Mouse (Mus musculus) heart, embryonic 13.5 days (tissue): ENCODE measurements around the gene Pde4dip. TPM values are rescaled to one million over a fixed set of nuclear protein-coding genes. Genes with fewer than 3 reads are reported as not detected.

Source experiments
- ATAC-seq: fragments of 200-750 bp; cut with Nextera tagmentation; 2 replicates; pipeline ENCODE4 v1.8.0; 2017; ENCODE audit warnings: moderate TSS enrichment; ENCODE audit not compliant: insufficient number of reproducible peaks, low FRiP score, low TSS enrichment; ENCODE audit errors: extremely low read depth
- H3K27ac ChIP-seq: fragments of 300-500 bp; sonication (generic); replicated peaks from 2 replicates; pipeline ENCODE4 v1.5.1; 2015; ENCODE audit warnings: moderate library complexity, mild to moderate bottlenecking, inconsistent platforms
- H3K27me3 ChIP-seq: fragments of 300-500 bp; sonication (generic); replicated peaks from 2 replicates; pipeline ENCODE4 v1.6.1; 2015; ENCODE audit warnings: mild to moderate bottlenecking, inconsistent platforms
- H3K36me3 ChIP-seq: fragments of 300-500 bp; sonication (generic); 2 replicates; pipeline ENCODE4 v1.6.1; 2015; ENCODE audit warnings: mild to moderate bottlenecking, inconsistent platforms
- H3K4me1 ChIP-seq: fragments of 300-500 bp; sonication (generic); 2 replicates; pipeline ENCODE4 v1.6.1; 2015; ENCODE audit warnings: inconsistent platforms
- H3K4me2 ChIP-seq: fragments of 300-500 bp; sonication (generic); 2 replicates; pipeline ENCODE4 v1.6.1; 2015; ENCODE audit warnings: inconsistent platforms, mild to moderate bottlenecking, moderate library complexity
- H3K4me3 ChIP-seq: fragments of 300-500 bp; sonication (generic); 2 replicates; pipeline ENCODE4 v1.5.1; 2015; ENCODE audit warnings: moderate library complexity, mild to moderate bottlenecking, inconsistent platforms
- H3K9ac ChIP-seq: fragments of 300-500 bp; sonication (generic); 2 replicates; pipeline ENCODE4 v1.6.1; 2015; ENCODE audit warnings: inconsistent platforms, mild to moderate bottlenecking, moderate library complexity
- H3K9me3 ChIP-seq: fragments of 300-500 bp; sonication (generic); 2 replicates; pipeline ENCODE4 v1.6.1; 2016; ENCODE audit warnings: inconsistent platforms
- WGBS: fragments of 180-500 bp; shearing (Covaris S2); methylation state at CpG from one replicate; pipeline ENCODE4 v1.1.7; 2015; ENCODE audit warnings: mixed read lengths; 5-methylcytosine and 5-hydroxymethylcytosine counted together
- polyA plus RNA-seq: library from polyadenylated mRNA; unstranded; fragments of >200 nt; fragmentation: Nextera tagmentation; extraction: Ambion mirVana; gene quantifications from 2 replicates; pipeline ENCODE4 v1.2.1, GENCODE M21; 2015

Pde4dip gene
- polyA plus RNA-seq, 1 experiment from 2014 or later = 68.2 TPM

DNA sequence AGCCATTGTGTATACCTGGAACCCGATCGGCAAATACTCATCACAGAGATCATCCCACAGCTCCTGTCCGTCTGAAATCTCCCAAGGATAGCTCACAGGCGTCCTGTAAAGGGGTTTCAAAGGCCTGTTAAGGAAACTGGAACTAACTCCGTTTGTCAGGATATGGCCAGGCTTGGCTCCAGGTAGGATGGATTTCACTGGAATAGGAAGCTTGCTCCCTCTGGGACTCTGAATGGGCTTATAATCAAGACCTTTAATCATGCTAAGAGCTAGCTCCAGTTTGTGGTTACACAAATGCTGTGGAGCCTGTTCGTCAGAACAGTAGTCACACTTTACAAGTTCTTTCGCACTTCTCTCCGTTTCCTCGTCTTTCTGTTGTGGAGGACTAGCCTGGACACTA lies 122.0 kb downstream of the Pde4dip start:
- 69% methylated on average over 9 of the region's 9 CpGs for WGBS
- Histone ChIP-seq H3K9ac (peak overlapping the region; percentile 89), H3K36me3 (peaks cover 20% of the 10 kb centered on the region), H3K27me3 (no peaks in the 10 kb centered on the region), H3K9me3 (no peaks in the 10 kb centered on the region), H3K4me3 (peak overlapping the region; percentile 82), H3K27ac (no peak overlapping the region), H3K4me2 (peak overlapping the region; percentile 91), H3K4me1 (peaks cover 53% of the 10 kb centered on the region)
- ATAC-seq = no peak

DNA sequence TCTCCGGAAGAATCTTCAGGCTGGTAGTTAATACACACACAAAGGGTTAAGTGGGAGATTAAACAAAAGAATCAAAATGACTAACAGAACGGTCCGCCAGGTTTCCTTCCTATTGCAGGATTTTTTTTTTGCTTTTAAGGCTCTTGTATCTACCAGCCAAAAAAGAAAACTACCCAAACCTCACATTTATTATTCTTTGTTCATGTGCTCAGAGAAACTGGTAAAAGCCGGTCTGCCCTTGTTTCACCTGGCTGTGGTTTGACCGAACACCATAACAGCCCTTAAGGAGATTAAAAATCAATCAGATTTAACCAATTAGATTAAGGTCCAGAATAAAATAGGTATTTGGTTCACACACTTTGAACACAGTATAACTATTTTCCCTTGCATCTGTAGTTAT lies 124.4 kb downstream of the Pde4dip start:
- Histone ChIP-seq H3K9me3 (no peaks in the 10 kb centered on the region), H3K4me1 (peaks cover 59% of the 10 kb centered on the region), H3K9ac (no peak overlapping the region), H3K27me3 (no peaks in the 10 kb centered on the region), H3K36me3 (peaks cover 31% of the 10 kb centered on the region), H3K4me3 (no peak overlapping the region), H3K4me2 (no peak overlapping the region; the same call in 1 of the 2 replicates), H3K27ac (no peak overlapping the region)
- no peak for ATAC-seq
- 80% methylated on average over 5 of the region's 5 CpGs for WGBS

DNA sequence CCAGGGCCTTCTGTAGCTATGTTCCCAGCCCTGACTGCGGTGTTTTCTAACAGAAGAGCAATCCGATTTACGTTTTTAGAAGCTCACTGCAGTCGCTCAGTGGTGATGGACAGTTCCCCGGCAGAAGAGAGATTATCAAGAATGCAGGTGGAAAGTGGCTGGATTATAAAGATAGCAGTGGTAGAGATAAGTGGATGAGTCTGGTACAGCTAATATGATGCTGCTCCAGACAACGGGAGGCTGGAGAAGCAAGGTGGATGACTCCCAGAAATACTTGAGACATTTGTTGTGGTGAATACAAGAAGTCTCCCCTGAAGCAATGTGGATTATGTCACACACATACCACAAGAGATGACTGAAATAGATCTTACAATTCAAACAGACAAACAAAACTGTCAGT lies 126.6 kb downstream of the Pde4dip start:
- Histone ChIP-seq H3K27ac (no peak overlapping the region; the same call in 1 of the 2 replicates), H3K27me3 (no peaks in the 10 kb centered on the region), H3K4me2 (no peak overlapping the region), H3K36me3 (peaks cover 51% of the 10 kb centered on the region), H3K9me3 (no peaks in the 10 kb centered on the region), H3K4me3 (no peak overlapping the region), H3K9ac (no peak overlapping the region), H3K4me1 (peaks cover 46% of the 10 kb centered on the region)
- 53% methylated on average over 6 of the region's 6 CpGs for WGBS
- no peak for ATAC-seq

DNA sequence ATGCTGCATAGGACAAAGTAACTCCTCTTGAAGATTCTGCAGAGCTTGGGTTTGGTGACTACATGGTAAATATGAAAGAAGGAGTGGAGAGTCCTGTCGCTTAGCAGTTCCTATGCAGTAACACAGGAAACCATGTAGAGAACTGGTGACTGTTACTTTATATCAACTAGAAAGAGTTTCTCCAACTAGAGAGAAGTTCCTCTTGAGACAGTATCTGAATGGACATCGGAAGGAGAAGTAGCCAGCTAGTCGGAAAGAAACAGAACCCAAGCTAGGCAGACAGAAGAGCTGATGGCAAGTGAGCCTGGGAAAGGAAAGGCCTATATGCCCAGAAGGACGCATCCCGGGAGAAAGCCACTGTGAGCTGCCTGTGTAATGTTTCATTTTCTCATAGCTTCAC lies 127.3 kb downstream of the Pde4dip start:
- H3K4me2 ChIP-seq = no peak overlapping the region
- no peak for ATAC-seq

DNA sequence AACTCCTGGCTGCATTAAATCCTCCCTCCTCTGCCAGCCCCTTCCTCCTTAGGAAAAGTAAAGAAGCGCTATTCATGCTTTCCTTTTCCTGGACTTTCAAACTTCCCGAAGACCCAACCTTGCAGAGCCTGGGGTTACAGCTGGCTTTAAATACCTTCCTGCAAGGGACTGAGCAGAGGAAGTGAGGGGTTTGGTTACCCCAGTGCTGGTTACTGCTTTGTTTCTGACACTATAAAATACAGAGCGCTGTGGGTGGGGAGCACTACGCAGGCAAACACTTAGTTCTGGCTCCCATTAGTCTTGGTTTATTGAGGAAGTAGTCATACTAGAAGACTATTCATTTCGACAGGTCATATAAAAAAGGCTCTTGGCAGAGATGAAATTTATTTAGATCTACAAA lies 128.7 kb downstream of the Pde4dip start:
- ATAC-seq = no peak
- H3K27ac ChIP-seq = no peak overlapping the region
- 86% methylated on average over 5 of the region's 5 CpGs for WGBS
- no peaks in the 10 kb centered on the region for H3K9me3 ChIP-seq
- H3K4me3 ChIP-seq = no peak overlapping the region
- no peak overlapping the region for H3K9ac ChIP-seq
- H3K27me3 ChIP-seq = no peaks in the 10 kb centered on the region
- peaks cover 72% of the 10 kb centered on the region for H3K36me3 ChIP-seq
- H3K4me2 ChIP-seq = no peak overlapping the region
- H3K4me1 ChIP-seq = peaks cover 29% of the 10 kb centered on the region

More for the DNA sequence above, 127.3 kb downstream of the Pde4dip start:
- WGBS = 81% methylated on average over 5 of the region's 5 CpGs
- Histone ChIP-seq H3K27me3 (no peaks in the 10 kb centered on the region), H3K27ac (no peak overlapping the region), H3K9ac (no peak overlapping the region), H3K4me1 (peaks cover 38% of the 10 kb centered on the region), H3K9me3 (no peaks in the 10 kb centered on the region), H3K4me3 (no peak overlapping the region), H3K36me3 (peaks cover 59% of the 10 kb centered on the region)

DNA sequence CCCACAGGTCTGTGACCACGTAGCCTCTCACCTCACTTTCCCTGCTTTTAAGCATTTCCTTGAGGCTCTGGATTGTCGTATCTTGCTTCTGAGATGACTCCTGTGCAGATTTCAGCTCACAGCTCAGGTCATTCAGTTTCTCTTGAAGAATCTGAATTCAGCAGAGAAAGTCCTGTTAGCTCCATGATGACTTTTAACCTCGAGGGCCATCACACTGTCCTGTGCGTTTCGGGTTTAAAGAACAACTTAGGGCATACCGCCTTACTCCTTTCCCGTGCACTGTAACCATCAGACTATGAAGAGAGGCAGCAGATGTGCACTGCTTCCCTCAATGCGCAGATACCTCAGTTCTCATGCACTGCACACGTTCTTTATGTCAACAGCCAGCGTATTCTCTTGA lies 131.0 kb downstream of the Pde4dip start:
- no peak overlapping the region for H3K4me3 ChIP-seq
- 83% methylated on average over 10 of the region's 10 CpGs for WGBS
- H3K36me3 ChIP-seq = peaks cover 81% of the 10 kb centered on the region
- H3K27me3 ChIP-seq = no peaks in the 10 kb centered on the region
- H3K9me3 ChIP-seq = no peaks in the 10 kb centered on the region
- ATAC-seq = no peak
- no peak overlapping the region for H3K4me2 ChIP-seq
- H3K4me1 ChIP-seq = peaks cover 16% of the 10 kb centered on the region
- H3K27ac ChIP-seq = no peak overlapping the region
- H3K9ac ChIP-seq = no peak overlapping the region

DNA sequence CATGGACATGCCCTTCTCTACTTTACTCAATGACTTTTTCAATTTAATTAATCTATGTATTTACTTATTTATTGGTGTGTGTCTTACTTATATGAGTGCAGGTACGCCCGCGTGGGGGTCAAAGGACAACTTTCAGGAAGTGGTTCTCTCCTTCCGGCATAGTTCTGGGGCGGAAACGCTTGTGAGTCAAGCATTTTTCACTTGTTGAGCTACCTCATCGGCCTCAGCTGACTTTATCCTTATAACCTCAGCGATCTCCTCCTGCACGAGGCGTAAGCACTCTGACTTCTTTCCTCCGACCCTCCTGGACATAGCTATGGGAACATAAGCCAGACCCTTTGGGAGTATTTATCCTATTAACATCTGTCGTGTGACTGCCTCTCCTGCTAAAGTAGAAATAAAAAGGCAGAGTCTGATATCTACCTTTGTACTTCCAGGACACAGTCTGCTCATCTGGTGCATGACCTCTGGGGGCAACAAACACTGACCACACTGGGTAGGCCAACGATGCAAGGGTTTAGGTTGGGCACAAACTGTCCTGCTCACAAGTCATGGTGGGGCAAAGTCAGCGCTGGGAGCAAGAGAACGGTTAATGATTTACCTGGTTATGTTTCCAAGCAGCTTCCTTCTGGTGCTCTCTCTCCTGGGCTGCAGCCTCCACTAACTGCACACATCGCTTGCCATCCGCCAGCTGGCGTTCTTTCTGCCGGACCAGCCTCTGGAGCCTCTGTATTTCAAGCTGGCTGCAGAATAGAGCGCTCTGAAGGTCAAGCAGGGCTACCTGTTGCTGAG lies 132.0 kb downstream of the Pde4dip start:
- H3K9me3 ChIP-seq = no peaks in the 10 kb centered on the region
- no peaks in the 10 kb centered on the region for H3K27me3 ChIP-seq
- peaks cover 86% of the 10 kb centered on the region for H3K36me3 ChIP-seq
- H3K9ac ChIP-seq = no peak overlapping the region
- H3K4me1 ChIP-seq = peaks cover 6% of the 10 kb centered on the region; the same call in 1 of the 2 replicates
- no peak overlapping the region for H3K27ac ChIP-seq
- no peak overlapping the region for H3K4me2 ChIP-seq
- WGBS = 88% methylated on average over 20 of the region's 20 CpGs
- no peak overlapping the region for H3K4me3 ChIP-seq
- no peak for ATAC-seq

DNA sequence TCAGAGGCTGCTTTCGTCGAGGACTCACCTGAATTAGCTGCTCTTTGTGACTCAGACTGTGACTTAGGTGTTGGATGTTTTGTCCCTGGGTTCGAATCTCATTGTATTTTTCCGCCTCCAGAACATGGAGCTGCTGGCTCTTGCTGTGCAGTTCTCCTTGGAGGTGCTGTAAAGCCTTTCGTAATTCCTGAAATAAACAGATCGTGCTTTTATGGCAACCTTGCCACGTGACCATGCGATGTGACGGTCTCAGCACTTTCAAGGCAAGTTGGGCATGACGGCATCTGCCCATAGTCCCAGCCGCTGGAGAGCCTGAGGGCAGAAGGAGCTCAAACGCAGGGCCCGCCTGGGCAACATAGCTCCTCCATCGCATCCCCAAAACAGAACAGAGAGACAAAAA lies 133.1 kb downstream of the Pde4dip start:
- ATAC-seq = no peak
- Histone ChIP-seq H3K36me3 (peaks cover 91% of the 10 kb centered on the region), H3K4me3 (no peak overlapping the region)

DNA sequence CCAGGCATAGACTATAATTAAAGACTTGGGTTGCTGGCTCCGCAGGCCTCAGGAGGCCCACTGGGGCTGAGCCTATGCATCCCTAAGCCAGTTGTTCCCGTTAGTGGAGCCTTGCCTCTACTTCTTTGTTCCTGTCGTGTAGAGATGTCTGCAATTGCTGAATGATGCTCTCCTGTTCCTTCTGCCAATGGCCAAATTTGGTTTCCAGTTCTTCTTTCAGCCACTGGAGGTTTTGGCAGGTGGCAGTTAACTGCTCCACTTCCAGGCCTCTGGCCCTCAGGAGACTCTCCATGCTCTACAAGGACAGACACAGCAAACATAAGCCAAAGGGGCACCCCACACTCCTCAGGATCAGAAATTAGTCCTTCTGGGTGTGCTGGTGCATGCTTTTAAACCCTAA lies 135.6 kb downstream of the Pde4dip start:
- no peaks in the 10 kb centered on the region for H3K27me3 ChIP-seq
- 79% methylated on average over 3 of the region's 3 CpGs for WGBS
- H3K4me2 ChIP-seq = no peak overlapping the region
- H3K4me3 ChIP-seq = no peak overlapping the region
- no peaks in the 10 kb centered on the region for H3K9me3 ChIP-seq
- H3K36me3 ChIP-seq = peaks cover 100% of the 10 kb centered on the region
- no peak overlapping the region for H3K27ac ChIP-seq
- ATAC-seq = no peak
- H3K9ac ChIP-seq = no peak overlapping the region
- H3K4me1 ChIP-seq = no peaks in the 10 kb centered on the region

More for the DNA sequence above, 133.1 kb downstream of the Pde4dip start:
- 91% methylated on average over 14 of the region's 14 CpGs for WGBS
- H3K27ac ChIP-seq = no peak overlapping the region
- H3K9me3 ChIP-seq = no peaks in the 10 kb centered on the region
- no peak overlapping the region for H3K4me2 ChIP-seq
- no peak overlapping the region for H3K9ac ChIP-seq
- no peaks in the 10 kb centered on the region for H3K27me3 ChIP-seq
- no peaks in the 10 kb centered on the region for H3K4me1 ChIP-seq

DNA sequence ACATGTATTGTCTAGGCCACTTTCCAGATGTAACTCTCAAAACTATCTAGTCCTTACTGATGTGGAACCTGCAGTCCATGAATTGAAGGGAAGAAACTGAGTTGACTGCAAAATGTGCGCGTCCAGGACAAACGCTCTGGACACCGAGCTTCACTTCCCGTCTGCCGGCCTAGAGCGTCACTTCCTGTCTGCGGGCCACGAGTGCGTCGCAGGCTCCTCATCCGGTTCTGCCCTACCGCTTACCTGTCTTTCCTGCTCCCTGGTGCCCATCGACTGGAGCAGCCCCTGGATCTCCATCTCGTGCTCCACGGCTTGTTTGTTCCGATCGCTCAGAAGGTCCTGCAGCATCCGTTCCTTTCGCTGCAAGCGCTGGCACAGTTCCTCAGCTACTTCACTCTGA lies 136.9 kb downstream of the Pde4dip start:
- peaks cover 100% of the 10 kb centered on the region for H3K36me3 ChIP-seq

DNA sequence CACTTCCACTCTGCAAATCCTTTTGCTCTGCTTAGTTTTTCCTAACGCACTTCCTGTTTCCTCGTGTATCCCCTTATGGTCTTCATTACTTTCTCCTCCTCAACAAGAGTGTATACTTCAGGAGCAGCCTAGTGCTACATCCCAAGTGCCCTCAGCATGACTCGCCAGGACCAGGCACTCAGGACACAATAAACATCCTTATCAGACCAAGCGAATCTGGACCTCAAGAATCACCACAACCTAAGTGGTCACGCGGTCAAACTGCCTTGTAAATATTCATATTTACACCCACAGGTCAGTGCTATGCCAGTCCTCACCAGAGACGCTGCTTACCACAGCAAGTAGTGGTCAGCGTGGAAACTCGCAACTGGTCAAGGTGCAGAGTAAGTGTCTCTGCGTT lies 139.7 kb downstream of the Pde4dip start:
- no peaks in the 10 kb centered on the region for H3K27me3 ChIP-seq
- H3K36me3 ChIP-seq = peaks cover 100% of the 10 kb centered on the region
- no peak overlapping the region for H3K27ac ChIP-seq
- 71% methylated on average over 10 of the region's 10 CpGs for WGBS
- no peak for ATAC-seq
- no peak overlapping the region for H3K4me3 ChIP-seq
- no peak overlapping the region for H3K9ac ChIP-seq
- no peak overlapping the region for H3K4me2 ChIP-seq
- H3K4me1 ChIP-seq = no peaks in the 10 kb centered on the region
- H3K9me3 ChIP-seq = no peaks in the 10 kb centered on the region

More for the DNA sequence above, 136.9 kb downstream of the Pde4dip start:
- Histone ChIP-seq H3K4me2 (no peak overlapping the region), H3K4me3 (no peak overlapping the region), H3K27me3 (no peaks in the 10 kb centered on the region), H3K9me3 (no peaks in the 10 kb centered on the region), H3K4me1 (no peaks in the 10 kb centered on the region), H3K27ac (no peak overlapping the region), H3K9ac (no peak overlapping the region)
- WGBS = 89% methylated on average over 21 of the region's 21 CpGs
- no peak for ATAC-seq

DNA sequence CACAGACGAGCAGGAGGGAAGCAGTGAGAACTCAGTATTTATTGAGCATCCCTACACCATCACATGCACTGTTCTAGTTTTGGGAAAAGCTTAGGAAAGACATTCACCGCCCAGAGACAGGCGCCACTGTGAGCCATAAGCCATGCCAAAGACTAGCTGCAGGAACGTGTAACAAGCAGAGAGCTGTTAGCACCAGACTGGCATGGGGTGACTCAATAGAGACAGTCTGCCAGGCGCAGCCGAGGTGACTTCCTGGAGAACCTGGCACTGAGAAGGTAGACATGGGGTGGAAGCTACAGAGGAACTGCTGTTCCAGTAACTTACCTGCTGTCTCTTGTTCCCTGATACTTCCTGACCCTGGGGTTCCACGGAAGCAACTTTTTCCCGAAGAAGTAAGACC lies 145.7 kb downstream of the Pde4dip start:
- Histone ChIP-seq H3K4me1 (no peaks in the 10 kb centered on the region), H3K4me2 (no peak overlapping the region), H3K4me3 (no peak overlapping the region), H3K27ac (no peak overlapping the region), H3K9ac (no peak overlapping the region), H3K27me3 (no peaks in the 10 kb centered on the region), H3K9me3 (no peaks in the 10 kb centered on the region), H3K36me3 (peaks cover 97% of the 10 kb centered on the region)
- 90% methylated on average over 8 of the region's 8 CpGs for WGBS
- ATAC-seq = no peak
